Mouse (Mus musculus) T-helper 2 cell (primary cell): ENCODE data around the gene Kirrel3.

ENCODE experiments used
- in situ Hi-C: fragments of 300-600 bp; cut with MboI, MseI; formaldehyde crosslinking; loops from one replicate; pipeline ENCODE4 v1.15.1; 2025; ENCODE audit warnings: high pct_unique_total_duplicates

The Kirrel3 gene

GRCm38 (mm10) chr9:34945301-34945700 lies 459.6 kb downstream of the Kirrel3 start:
- in situ Hi-C loops, result no loop called here

DNA sequence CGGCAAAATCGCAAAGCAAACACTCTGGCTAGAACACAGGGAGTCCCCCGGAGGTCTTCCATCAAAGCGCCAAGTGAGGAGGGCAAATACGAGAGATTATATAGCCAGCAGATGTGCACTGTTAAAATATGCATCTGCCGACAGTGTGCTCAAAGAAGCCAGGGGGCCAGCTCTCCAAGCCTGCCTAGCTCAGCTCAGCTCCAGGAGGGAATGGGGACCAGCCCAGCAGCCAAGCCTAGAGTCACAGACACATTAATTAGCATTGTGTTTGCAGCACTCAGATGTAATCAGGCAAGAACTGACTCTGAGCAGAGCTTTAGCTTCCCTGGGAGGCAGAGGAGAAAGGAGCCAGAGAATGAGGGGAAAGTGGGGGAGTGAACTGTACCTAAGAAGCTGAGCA lies 461.6 kb downstream of the Kirrel3 start:
- in situ Hi-C loops, result no loop called here

- in situ Hi-C loops, result no loop called here
Observed at GRCm38 (mm10) chr9:34947717-34948116, 462.0 kb downstream of the Kirrel3 start.

DNA sequence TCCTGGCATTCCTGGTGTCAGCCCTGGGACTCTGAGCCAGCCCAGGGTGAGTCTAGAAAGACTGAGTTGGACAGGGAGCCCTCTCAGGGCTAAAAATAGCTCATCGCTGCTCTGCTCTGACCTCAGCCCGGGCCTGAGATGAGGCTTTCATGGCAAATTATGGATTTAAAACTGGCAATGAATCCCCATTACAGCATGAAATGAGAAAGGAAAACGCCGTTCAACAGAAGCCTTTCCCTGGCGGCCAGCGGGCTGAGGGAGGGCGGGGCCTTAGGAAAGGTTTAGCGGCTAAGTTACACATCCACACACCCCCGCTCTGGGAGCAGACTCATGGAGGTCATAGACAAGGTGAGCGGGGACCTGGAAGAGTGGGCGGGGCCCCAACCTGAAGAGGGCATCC lies 467.7 kb downstream of the Kirrel3 start:
- in situ Hi-C loops, result no loop called here

DNA sequence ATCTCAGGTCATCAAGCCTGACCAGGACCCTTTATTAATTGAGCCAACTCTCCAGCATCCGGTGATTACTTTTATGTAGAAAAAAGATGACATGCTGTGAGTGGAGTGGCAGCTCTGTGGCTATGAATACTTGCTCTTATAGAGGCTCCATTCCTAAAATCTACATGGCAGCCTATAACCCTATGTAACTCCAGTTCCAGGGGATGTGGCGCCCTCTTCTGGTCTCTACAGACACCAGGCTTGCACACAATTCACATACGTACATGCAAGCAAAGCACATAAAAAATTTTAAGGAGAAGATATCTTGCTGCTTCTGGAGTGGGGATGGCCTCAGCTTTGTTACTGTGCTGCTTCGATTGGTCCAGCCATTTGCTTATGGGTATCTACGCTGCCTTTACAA lies 468.5 kb downstream of the Kirrel3 start:
- in situ Hi-C loops, result no loop called here

DNA sequence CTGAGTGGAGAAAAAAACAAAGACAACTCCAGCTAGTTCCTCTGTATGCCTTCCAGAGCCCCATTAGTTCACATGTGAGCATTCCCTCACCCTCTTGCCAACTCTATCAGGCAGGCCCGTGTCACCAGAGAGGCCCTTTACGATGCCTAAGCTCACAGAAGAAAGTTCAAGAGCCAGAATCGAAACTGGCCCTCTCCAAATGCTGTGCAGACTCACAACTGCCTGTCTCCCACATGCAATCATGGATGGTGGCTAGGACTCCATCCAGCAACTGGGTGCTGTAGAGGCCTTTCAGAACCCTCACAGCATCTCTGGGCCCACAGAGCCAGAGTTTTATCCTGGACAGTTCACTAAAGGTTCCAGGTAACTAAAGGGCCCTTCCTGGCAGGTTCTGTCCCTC lies 470.8 kb downstream of the Kirrel3 start:
- in situ Hi-C loops, result no loop called here

DNA sequence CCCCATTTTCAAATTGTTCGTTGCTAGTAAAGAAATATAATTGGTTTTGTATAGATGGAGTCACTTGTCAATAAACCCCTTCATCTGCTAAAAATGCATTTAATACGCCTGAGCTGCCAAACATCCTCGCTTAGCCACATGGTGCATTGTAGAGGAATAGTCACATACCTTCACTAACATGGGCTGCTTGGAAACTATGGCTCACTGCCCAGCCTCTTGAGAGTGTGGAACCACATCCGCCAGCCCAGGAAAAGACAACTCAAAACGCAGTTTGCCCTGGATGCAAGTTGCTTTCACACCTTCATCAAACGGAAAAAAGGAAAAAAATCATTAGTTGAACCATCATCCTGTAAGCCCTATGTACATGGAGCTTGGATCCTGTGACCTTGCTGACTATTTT lies 472.0 kb downstream of the Kirrel3 start:
- in situ Hi-C loops, result no loop called here

- in situ Hi-C loops, result no loop called here
Observed at GRCm38 (mm10) chr9:34958183-34958830, 472.6 kb downstream of the Kirrel3 start.

GRCm38 (mm10) chr9:34960736-34961135 lies 475.0 kb downstream of the Kirrel3 start:
- in situ Hi-C loops, result no loop called here

- in situ Hi-C loops, result no loop called here
Observed at GRCm38 (mm10) chr9:34961171-34961570, 475.5 kb downstream of the Kirrel3 start.

DNA sequence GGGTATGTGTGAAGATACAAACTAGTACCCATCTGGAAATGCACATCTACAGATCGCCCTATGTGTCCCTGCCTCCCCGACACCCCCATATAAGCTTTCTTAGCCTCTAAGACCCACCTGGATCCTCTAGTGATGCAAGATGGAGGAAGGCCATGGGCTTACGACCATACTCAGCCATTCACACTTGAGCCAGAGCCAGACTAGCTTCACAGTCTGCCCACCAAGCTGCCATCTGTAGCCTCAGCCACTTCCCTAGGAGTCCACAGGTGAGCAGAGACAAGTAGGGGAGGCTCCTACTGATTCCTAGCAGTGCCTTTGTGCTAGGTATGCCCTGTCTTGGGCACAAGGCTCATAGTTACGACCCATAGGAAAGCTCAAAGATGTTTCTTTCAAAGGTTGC lies 476.6 kb downstream of the Kirrel3 start:
- in situ Hi-C loops, result no loop called here

DNA sequence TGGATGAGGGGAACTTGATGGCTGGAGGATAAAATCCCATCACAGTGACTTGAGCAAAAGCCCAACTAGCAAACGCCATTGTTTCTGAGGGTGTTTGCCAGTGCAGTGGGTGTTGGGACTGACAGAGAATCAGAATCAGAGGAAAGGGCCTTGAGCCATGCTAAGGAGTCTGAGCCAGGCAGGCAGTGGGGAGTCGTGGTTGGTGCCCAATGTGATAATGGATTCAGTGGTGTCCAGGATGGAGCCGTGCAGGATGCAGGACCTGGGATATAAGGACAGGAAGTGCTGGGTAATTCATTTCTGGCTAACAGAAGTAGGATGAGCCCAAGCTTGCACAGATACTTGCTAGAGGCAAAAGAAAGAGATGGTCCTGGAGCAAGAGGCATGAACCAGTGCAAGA lies 477.9 kb downstream of the Kirrel3 start:
- in situ Hi-C loops, result no loop called here

DNA sequence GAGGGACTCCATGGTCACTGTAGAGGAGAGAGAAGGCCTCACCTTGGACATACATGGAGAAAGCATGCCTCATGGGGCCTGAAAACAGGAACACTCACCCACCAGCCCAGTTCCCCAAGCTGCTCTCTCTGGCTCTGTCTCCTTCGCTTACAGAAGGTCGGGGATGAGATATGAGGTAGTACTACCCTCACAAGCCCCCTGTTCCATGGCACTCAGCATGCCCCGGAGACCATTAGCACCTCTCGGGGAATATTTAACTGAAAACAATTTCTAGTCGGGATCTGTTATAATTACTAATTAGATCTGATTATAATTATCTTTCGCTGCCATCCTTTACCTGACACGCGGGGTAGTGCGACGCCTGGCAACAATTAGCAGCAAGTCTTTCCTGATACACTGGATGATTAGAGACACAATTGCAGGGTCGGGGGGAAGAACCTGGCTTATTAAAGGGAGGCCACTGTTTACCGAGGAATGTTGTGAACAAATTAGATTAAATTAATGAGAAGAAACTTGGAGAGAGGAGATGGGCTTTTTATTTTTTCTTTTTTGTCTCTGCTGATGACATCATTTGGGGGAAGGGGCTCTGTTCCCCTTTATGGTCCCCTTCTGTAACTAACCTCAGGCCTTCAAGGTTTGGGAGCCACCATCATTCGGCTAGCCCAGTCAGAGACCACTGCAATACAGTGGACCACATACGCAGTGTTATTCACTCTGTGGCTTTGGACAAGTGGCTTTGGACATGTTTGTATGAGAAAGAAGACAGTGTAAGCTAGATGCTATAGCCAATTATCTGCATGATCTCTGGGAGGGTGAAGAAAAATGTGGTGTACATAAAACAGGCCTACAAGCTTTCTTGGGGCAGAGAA lies 478.7 kb downstream of the Kirrel3 start:
- in situ Hi-C loops, result no loop called here

DNA sequence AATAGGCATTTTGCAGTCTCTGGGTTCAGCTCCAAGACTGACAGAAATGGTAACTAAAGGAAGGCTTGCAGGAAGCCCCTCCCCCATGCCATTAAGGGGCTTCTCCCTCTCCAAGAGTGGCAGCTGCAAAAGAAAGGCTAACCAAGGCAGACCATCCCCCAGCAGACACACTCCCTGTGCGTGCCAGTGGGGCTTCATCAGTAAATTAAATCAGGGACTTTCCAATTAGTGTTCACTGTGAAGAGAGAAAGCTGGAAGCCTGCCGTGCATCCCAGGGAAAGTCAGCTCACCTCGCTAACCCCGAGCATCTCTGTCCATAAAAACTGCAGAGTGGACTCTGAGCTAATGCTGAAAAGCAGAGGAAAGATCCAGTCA lies 479.3 kb downstream of the Kirrel3 start:
- in situ Hi-C loops, result no loop called here

DNA sequence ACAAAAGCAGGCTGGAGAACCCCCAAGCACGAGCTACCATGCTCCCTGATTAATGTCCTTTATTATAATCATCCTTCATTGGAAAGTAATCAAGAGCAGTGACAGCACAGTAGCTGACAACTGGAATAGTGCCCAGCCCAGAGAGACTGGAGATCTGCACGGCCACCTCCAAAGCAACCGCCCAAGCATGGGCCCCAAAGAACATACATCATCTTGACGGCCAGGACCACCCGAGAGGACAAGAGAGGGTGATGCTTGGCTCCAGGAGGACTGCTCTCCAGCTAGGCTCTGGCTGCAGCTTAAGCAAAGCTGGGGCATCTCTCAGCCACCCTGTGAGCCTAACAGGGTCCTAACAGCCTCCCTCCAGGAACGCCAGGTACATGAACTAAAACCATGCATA lies 482.1 kb downstream of the Kirrel3 start:
- in situ Hi-C loops, result no loop called here

- in situ Hi-C loops, result no loop called here
Observed at GRCm38 (mm10) chr9:34969881-34970490, 484.3 kb downstream of the Kirrel3 start.

DNA sequence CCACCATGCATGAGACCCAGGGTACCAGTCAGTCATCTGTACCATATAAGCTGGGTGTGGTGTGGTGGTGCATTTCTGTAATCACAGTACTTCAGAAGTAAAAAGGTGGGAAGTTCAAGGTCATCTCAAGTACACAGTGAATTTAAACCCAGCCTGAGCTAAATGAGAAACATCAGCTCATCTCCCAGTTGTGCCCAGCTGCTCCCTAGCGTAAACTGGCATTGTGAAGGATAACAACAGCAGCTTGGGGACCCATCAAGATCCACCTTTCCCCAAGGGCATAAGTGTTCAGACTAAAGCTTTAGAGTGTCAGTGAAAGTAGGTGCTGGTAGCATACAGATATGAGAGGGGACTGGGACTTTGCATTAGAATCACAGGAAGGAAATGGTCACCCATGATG lies 488.6 kb downstream of the Kirrel3 start:
- in situ Hi-C loops, result no loop called here

GRCm38 (mm10) chr9:34975245-34975644 lies 489.6 kb downstream of the Kirrel3 start:
- in situ Hi-C loops, result no loop called here

DNA sequence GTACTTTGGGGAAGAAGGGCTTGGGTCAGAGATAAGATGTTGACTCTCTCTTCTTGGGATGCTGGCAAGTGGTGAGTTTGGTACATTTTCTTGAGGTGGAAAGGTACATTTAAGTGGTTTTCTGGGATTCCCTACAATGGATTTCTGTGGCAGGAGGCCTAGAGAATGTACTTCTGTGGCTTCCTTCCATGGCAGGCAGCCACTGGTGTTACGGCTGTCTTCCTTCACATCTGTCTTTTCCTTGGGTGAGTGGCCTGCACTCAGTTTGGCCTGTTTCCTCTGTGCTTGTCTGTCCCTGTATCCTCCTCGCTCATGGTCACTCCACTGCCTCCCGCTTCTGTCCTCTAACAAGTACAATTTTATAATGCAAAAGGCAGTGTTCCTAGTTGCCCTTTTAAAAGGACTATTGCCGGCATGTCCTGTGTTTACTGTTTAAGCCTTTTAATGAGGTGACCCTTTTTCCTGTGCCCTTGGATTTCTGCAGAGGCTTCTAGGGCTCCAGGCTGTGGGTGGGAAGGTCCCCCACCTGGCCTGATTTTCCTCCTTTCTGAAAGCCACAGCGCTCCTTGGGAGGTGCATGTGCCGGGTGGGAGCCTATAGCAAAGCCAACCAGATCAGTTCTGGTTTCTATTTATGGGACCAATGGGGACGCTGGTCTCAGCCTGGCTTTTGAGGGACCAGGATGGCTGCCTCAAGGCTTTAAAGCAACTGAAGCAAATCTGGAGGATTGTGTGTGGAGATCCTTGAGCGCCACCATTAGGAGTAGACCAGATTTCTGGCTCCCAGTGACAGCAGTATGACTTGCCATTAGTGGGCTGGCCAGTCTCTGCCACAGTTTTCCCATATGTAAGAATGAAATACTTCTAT lies 491.1 kb downstream of the Kirrel3 start:
- in situ Hi-C loops, result no loop called here

DNA sequence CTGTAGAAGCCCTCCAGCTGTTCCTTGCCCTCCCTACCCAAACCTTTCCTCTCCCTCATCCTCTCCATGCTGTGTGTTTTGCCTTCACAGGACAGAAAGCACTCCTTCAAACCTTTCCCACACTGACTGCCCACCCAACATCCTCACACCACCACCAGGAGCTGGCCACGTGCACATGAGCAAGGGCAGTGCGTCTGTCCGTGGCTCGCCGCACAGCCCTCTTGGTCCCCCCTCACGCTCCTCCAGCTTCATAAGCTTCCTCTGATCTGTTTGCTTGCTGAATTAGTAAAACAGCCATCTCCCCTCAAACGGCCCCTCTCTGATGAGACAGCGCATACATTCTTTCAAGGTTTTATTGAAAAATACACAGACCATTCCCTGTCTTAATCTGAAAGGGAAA lies 492.0 kb downstream of the Kirrel3 start:
- in situ Hi-C loops, result no loop called here

GRCm38 (mm10) chr9:34978229-34978628 lies 492.5 kb downstream of the Kirrel3 start:
- in situ Hi-C loops, result no loop called here
